Mouse (Mus musculus): ENCODE data around the gene Tcp11l2. TPM values are rescaled to one million over a fixed set of nuclear protein-coding genes. Genes with fewer than 3 reads are reported as not detected.

The Tcp11l2 gene
- polyA plus RNA-seq (2015; fragmentation: Nextera tagmentation; extraction: Ambion mirVana): 27.5 and 27.8 TPM in 2 replicates

DNA sequence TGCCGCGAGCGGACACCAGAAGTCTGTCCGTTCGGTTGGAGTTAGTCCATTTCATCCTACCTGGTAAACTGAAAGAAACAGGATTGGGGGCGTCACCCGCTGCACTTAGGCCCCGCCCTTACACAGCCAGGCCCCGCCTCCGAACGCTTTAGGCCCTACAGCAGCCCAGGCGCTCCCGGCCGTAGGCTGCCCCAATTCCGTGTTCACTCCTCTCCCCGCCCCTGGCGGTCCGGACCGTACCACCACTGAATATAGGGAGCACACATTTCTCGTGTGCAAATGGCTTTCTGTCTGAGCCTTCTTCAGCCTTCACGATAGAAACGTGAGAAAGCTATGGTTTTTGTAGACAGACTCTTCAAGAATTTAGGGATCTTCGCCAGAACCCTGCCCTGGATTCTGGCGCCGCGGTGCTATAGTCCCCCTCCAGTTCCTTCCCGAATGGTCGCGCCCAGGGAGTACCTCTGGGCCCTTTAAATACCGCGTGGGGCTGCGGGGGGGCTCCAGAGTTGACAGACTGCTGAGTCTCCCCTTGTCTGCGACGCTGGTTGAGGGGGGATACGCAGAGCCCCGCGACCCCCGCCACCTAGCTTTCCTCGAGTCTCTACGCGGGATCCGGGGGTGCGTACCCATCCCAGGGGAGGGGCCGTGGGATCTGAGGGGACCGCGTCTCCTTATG lies at the start of gene Tcp11l2:
Gene Tcp11l2, plus strand, starts transcription at position 232 of the 676 bp plus-strand sequence.
- peak within 1 kb of the TSS; percentile 75 for H3K9ac ChIP-seq (replicated peaks)
- H3K4me2 ChIP-seq: peak within 1 kb of the TSS; percentile 90
- ATAC-seq (ENCODE audit: low FRiP score): peak; percentile 99
- WGBS: under 1% methylated on average over 46 of the region's 46 CpGs
- H3K4me1 ChIP-seq: peaks cover 15% of the 10 kb centered on the region
- H3K36me3 ChIP-seq: no peaks in the 10 kb centered on the region
- peaks cover 6% of the 10 kb centered on the region; the same call in 1 of the 2 replicates for H3K27me3 ChIP-seq (replicated peaks)
- no peaks in the 10 kb centered on the region for H3K9me3 ChIP-seq (replicated peaks)
- H3K4me3 ChIP-seq (replicated peaks): peak within 1 kb of the TSS; percentile 96
- H3K27ac ChIP-seq (replicated peaks): peak within 1 kb of the TSS; percentile 83

DNA sequence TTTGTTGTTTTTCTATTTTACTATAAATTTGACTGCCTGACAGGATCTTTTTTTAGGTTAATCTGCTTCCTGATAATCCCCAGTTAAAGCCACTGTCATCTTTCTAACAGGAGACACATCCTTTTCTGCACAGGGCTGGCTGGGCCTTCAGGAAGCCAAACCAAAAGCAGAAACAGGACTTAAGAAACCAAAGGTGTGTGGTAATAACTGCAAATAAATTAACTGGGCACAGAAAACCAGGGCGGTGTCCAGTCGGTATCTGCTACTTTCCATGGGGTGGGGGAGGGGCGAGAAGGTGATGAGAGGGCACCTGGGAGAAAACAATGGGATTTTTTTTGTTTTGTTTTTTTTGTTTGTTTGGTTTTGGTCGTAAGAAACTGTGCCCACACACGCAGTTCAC lies 49.4 kb upstream of the Tcp11l2 start:
- Histone ChIP-seq H3K27ac (replicated peaks) (no peak overlapping the region), H3K4me3 (replicated peaks) (no peak overlapping the region), H3K27me3 (replicated peaks) (no peaks in the 10 kb centered on the region), H3K36me3 (peaks cover 37% of the 10 kb centered on the region), H3K4me1 (peaks cover 32% of the 10 kb centered on the region), H3K4me2 (no peak overlapping the region), H3K9ac (replicated peaks) (no peak overlapping the region), H3K9me3 (replicated peaks) (no peaks in the 10 kb centered on the region)
- WGBS: 88% methylated on average over 5 of the region's 5 CpGs
- no peak for ATAC-seq (ENCODE audit: low FRiP score)

DNA sequence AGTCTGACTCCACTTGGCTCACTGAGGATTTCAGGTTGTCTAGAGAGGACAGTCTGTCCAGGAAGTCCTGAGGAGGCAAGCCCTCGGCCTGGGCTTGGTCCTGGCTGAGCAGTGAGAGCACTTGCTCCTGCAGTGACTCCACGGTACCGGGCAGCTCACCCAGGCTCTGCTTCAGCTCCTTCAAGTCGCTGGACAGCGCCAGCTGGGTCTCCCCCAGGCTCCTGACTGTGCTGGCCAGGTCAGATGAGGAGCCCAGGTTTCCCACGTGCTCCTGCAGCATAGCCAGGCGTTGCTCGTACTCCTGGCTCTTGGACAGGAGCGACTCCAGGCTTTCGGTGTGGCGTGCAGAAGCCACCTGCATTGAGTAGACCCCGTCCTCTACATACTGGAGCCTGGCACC lies 48.8 kb upstream of the Tcp11l2 start:
- no peak overlapping the region for H3K27ac ChIP-seq (replicated peaks)
- H3K9ac ChIP-seq (replicated peaks): no peak overlapping the region
- H3K4me2 ChIP-seq: no peak overlapping the region
- no peak for ATAC-seq (ENCODE audit: low FRiP score)
- WGBS: 87% methylated on average over 12 of the region's 12 CpGs
- H3K27me3 ChIP-seq (replicated peaks): no peaks in the 10 kb centered on the region
- H3K4me3 ChIP-seq (replicated peaks): no peak overlapping the region
- peaks cover 37% of the 10 kb centered on the region for H3K36me3 ChIP-seq
- H3K4me1 ChIP-seq: peaks cover 38% of the 10 kb centered on the region
- no peaks in the 10 kb centered on the region for H3K9me3 ChIP-seq (replicated peaks)

DNA sequence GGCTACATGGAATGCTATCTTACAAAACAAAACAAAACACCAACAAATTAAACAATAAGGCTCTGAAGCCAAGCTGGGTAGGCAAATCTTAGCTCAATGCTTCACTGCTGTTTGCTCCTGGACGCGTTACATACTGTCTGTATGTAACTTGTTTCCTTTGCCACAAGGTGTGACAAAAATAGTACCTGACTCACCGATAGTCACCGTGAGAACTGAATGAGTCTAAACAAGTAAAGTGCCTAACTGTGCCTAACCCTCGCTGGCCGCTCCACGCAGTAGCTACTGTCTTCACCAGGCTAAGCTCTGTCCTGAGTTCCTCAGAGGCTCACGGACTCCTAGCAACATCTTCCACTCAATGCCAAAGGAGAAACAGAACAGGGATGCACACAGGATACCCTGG lies 46.0 kb upstream of the Tcp11l2 start:
- 0 out of 2 replicates have a peak overlapping the region, but pooled peaks have one; percentile 33 for H3K27ac ChIP-seq (replicated peaks)
- H3K9me3 ChIP-seq (replicated peaks): no peaks in the 10 kb centered on the region
- no peaks in the 10 kb centered on the region for H3K27me3 ChIP-seq (replicated peaks)
- H3K4me2 ChIP-seq: peak overlapping the region; percentile 77
- peak overlapping the region; percentile 87; the same call in 1 of the 2 replicates for H3K4me3 ChIP-seq (replicated peaks)
- peak overlapping the region; percentile 10; the same call in 1 of the 2 replicates for H3K9ac ChIP-seq (replicated peaks)
- H3K4me1 ChIP-seq: peaks cover 52% of the 10 kb centered on the region
- no peak for ATAC-seq (ENCODE audit: low FRiP score)
- peaks cover 28% of the 10 kb centered on the region for H3K36me3 ChIP-seq
- WGBS: 85% methylated on average over 8 of the region's 8 CpGs

DNA sequence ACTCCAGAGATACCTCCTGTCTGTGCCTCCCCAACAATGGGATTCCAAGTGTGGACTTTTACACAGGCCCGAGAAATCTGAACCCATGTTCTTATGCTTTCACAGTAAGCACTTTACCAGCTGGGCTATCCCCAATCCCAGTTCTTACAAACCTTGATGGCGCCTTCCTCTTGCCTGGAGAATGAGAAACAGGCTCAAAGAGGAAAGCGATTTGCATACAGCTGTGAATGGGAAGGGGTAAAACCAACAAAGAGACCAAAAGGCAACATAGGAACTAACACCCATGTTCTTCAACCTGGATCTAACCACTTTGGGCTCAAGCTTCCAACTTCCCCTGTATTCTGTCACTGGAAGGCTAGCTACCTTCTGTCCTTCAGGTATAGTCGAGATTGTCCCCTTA lies 44.9 kb upstream of the Tcp11l2 start:
- peak overlapping the region; percentile 77 for H3K4me2 ChIP-seq
- peak overlapping the region; percentile 87; the same call in 1 of the 2 replicates for H3K9ac ChIP-seq (replicated peaks)
- 79% methylated on average over 4 of the region's 4 CpGs for WGBS
- ATAC-seq (ENCODE audit: low FRiP score): no peak
- peaks cover 52% of the 10 kb centered on the region for H3K4me1 ChIP-seq
- no peaks in the 10 kb centered on the region for H3K9me3 ChIP-seq (replicated peaks)
- H3K4me3 ChIP-seq (replicated peaks): peak overlapping the region; percentile 87
- H3K27ac ChIP-seq (replicated peaks): no peak overlapping the region
- no peaks in the 10 kb centered on the region for H3K27me3 ChIP-seq (replicated peaks)
- H3K36me3 ChIP-seq: peaks cover 25% of the 10 kb centered on the region

DNA sequence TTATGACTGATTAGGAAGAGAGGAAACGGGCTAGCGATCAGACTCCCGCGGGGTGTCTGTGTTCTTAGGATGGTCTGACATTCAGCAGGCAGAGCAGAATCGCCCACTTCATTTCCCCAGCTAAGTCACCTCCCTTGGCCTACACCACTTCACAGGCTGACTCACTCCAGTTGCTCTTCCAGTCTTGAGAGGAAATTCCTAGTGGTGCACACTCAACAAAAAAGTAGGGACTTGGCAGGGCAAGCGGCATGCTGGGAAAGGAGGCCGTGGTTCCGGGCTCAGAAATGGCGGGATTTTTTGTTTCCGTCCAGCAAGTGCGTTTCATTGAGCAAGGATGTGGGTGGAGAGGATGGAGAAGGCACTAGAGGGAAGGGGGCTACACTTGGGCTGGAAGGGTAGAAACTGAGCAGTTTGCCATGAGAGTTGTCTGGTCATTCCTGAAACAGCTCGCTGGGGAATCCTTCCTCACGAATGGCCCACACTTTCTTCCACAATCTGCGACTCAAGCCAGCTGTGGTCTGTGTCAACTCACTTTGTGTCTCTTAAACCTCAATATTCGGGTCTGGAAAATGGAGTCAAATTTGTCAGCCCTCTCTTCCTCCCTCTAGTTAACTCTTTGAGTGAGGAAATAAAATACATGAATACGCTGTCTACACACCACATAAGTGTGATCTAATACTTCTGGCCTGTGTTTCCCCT lies 44.1 kb upstream of the Tcp11l2 start:
- H3K27ac ChIP-seq (replicated peaks): peak overlapping the region; percentile 85; the same call in 1 of the 2 replicates
- 69% methylated on average over 16 of the region's 16 CpGs for WGBS
- H3K4me1 ChIP-seq: peaks cover 52% of the 10 kb centered on the region

DNA sequence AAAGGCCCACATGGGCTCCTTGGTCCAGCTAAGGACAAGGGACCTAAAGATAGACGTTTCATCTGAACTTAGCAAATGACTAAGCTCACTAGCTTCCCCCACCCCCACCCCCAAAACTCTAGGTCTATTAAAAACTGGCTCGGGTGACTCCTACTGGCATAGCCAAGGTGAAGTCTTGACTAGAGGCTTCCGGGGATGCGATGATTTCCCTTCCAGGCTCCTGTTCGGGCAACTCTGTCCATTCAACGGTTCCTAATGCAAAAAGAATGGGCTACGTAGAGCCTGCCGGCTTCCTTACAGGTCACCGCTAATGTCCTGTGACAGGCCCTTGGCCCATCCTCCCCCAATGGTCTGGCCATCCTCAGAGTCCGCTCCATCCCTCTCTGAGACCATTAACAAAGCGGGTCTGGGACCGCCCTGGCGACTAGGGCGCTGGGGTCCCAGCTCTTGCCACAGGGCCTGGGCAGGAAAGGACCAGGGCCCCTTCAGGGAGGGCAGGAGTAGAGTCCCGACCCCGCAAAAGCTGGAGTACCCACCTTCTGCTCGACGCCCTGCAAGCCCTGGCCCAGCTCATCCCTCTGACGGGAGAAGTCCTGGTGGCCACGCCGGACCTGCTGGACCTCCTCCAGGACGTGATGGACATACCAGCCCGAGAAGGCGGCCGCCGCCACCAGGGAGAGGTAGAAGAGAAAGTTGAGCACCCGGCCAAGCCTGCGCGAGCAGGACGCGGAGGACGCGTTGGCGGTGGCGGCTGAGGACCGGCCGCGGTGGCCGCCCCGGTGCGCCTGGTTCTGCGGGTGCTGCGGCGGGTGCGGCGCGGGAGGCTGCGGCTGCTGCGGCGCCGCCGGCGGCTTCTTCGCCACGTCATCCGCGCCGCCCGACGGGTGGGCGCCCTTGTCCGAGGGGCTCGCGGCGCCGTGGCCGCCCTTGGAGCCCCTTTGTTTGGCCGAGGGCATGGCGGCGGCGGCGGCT lies 43.2 kb upstream of the Tcp11l2 start:
- Histone ChIP-seq H3K4me2 (peak overlapping the region; percentile 77), H3K9ac (replicated peaks) (peak overlapping the region; percentile 87), H3K27ac (replicated peaks) (peak overlapping the region; percentile 85), H3K4me1 (peaks cover 52% of the 10 kb centered on the region), H3K9me3 (replicated peaks) (no peaks in the 10 kb centered on the region), H3K4me3 (replicated peaks) (peak overlapping the region; percentile 87), H3K36me3 (peaks cover 12% of the 10 kb centered on the region), H3K27me3 (replicated peaks) (no peaks in the 10 kb centered on the region)
- ATAC-seq (ENCODE audit: low FRiP score): peak; percentile 62
- under 1% methylated on average over 59 of the region's 72 CpGs for WGBS

More for the DNA sequence above, 44.1 kb upstream of the Tcp11l2 start:
- peak overlapping the region; percentile 87 for H3K9ac ChIP-seq (replicated peaks)
- peak overlapping the region; percentile 87 for H3K4me3 ChIP-seq (replicated peaks)
- ATAC-seq (ENCODE audit: low FRiP score): no peak
- H3K4me2 ChIP-seq: peak overlapping the region; percentile 77
- H3K27me3 ChIP-seq (replicated peaks): no peaks in the 10 kb centered on the region
- H3K36me3 ChIP-seq: peaks cover 21% of the 10 kb centered on the region
- no peaks in the 10 kb centered on the region for H3K9me3 ChIP-seq (replicated peaks)

DNA sequence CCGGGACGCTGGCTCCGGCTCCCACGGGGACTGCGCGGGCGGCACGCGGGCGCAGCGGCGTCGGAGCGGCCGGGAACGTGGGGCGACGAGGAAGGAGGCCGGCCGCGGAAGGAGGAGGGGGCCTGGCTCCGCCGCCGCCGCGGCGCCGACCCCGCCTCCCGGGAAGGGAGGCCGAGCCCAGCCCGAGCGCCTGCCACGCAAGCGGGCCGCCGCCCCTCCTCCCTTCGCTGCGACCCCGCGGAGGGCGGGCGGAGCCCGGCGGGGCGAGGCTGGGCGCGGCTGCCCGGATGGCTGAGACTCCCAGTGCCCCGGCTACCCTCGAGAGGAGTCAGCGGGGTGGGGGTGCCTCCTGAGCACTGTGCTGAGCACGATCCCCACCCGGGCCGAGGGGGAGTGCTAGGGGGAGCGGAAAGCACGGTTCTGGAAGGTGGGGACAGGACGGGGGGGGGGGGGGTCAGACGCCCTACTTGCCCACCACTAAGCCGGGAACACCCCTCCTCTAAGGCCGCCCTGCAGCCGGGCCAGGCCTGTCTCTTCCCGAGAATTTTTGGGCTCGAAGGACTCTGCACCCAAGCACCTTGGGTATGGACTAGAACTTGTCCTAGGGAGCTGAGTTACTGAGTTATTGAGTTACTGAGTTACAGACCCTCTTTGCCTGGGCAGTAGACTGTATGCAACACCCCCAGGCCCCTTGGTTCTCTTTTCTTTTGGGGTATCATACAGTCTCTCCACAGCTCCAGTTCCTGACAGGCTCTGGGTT lies 42.3 kb upstream of the Tcp11l2 start, which contains the start of gene Ckap4:
Gene Ckap4, minus strand, starts transcription at position 151 of the 760 bp plus-strand sequence.
- peak; percentile 90 for ATAC-seq (ENCODE audit: low FRiP score)
- 0 out of 2 replicates have a peak, but pooled peaks cover 4% of the 10 kb centered on the region for H3K36me3 ChIP-seq
- peak within 1 kb of the TSS; percentile 87 for H3K4me3 ChIP-seq (replicated peaks)
- H3K9ac ChIP-seq (replicated peaks): peak within 1 kb of the TSS; percentile 87
- no peaks in the 10 kb centered on the region for H3K9me3 ChIP-seq (replicated peaks)
- H3K27me3 ChIP-seq (replicated peaks): no peaks in the 10 kb centered on the region
- peaks cover 46% of the 10 kb centered on the region for H3K4me1 ChIP-seq
- peak within 1 kb of the TSS; percentile 77 for H3K4me2 ChIP-seq
- WGBS: under 1% methylated on average over 40 of the region's 64 CpGs
- H3K27ac ChIP-seq (replicated peaks): peak within 1 kb of the TSS; percentile 85

DNA sequence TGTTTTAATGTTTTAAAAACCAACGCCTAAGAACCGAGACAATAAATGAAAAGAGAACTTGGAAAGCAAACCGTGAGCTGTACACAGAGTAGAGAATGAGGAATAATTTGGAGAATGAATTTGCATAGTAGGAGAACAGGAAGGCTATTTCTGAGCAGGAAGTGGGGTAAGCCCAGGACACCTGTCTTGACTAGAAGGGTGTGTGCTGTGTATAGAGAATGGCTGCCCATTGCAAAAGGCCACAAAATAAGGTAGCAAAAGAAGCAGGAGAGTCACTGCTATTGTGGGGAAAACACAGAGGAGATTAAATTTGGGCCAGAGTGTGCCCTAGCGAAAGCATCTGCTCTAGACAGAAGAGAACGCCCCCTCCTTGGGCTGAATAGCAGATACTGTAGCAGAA lies 41.0 kb upstream of the Tcp11l2 start:
- H3K4me3 ChIP-seq (replicated peaks): no peak overlapping the region
- ATAC-seq (ENCODE audit: low FRiP score): no peak
- H3K27me3 ChIP-seq (replicated peaks): no peaks in the 10 kb centered on the region
- 76% methylated on average over 5 of the region's 5 CpGs for WGBS
- H3K27ac ChIP-seq (replicated peaks): no peak overlapping the region
- H3K36me3 ChIP-seq: no peaks in the 10 kb centered on the region
- peaks cover 36% of the 10 kb centered on the region for H3K4me1 ChIP-seq
- no peaks in the 10 kb centered on the region for H3K9me3 ChIP-seq (replicated peaks)
- H3K9ac ChIP-seq (replicated peaks): no peak overlapping the region
- no peak overlapping the region for H3K4me2 ChIP-seq

DNA sequence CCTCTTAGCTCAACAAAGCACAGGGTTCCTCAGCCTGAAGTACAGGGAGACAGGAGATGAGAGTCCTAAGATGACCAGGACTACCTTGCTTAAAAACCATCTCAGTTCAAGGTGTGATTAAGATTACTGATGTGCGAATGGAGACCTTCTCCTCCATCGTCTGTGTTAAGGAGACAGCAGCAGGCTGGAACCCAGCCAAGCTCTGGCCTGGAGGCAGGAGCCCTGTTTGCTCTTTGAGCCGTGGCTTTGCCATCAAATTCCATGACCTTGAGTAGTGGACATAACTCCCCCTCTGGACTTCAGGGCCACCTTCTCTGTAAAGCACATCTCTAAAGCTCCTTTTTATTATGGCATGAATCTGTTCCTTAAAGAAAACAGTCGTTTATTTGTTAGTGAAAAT lies 40.6 kb upstream of the Tcp11l2 start:
- 52% methylated on average over 4 of the region's 4 CpGs for WGBS
- Histone ChIP-seq H3K9ac (replicated peaks) (no peak overlapping the region), H3K4me1 (peaks cover 32% of the 10 kb centered on the region), H3K4me2 (no peak overlapping the region), H3K27me3 (replicated peaks) (no peaks in the 10 kb centered on the region), H3K36me3 (no peaks in the 10 kb centered on the region), H3K4me3 (replicated peaks) (no peak overlapping the region), H3K27ac (replicated peaks) (no peak overlapping the region), H3K9me3 (replicated peaks) (no peaks in the 10 kb centered on the region)
- no peak for ATAC-seq (ENCODE audit: low FRiP score)

Measured in neural tube, embryonic 15.5 days (tissue).